Mouse (Mus musculus) kidney, postnatal 14 days (tissue): ENCODE results near the gene Zfp428.

ENCODE experiments used
- DNase-seq: peaks from one replicate; pipeline ENCODE4 v3.0.0; 2022; ENCODE audit warnings: mixed read lengths

Zfp428 gene

GRCm38 (mm10) chr7:24506838-24507725, at the start of gene Zfp428:
Gene Zfp428, plus strand, starts transcription at chr7:24507006.
- DNase-seq = peak; percentile 93

- DNase-seq = no peak
Observed at GRCm38 (mm10) chr7:24457726-24458370, 49.0 kb upstream of the Zfp428 start.

- DNase-seq = no peak
Observed at GRCm38 (mm10) chr7:24459440-24459839, 47.4 kb upstream of the Zfp428 start.

GRCm38 (mm10) chr7:24459843-24460242, 47.0 kb upstream of the Zfp428 start:
- DNase-seq = peak; percentile 16

GRCm38 (mm10) chr7:24461376-24462051, 45.3 kb upstream of the Zfp428 start:
- peak; percentile 85 for DNase-seq

- DNase-seq = peak; percentile 70
Observed at GRCm38 (mm10) chr7:24462388-24463319, 44.2 kb upstream of the Zfp428 start, which contains the start of gene Plaur. Gene Plaur, plus strand, starts transcription at chr7:24462484.

- DNase-seq = no peak
Observed at GRCm38 (mm10) chr7:24466835-24467234, 40.0 kb upstream of the Zfp428 start.

- no peak for DNase-seq
Observed at GRCm38 (mm10) chr7:24467886-24468285, 38.9 kb upstream of the Zfp428 start.

GRCm38 (mm10) chr7:24469126-24469525, 37.7 kb upstream of the Zfp428 start:
- DNase-seq = no peak

- DNase-seq = no peak
Observed at GRCm38 (mm10) chr7:24470356-24470755, 36.5 kb upstream of the Zfp428 start.

GRCm38 (mm10) chr7:24472442-24472841, 34.4 kb upstream of the Zfp428 start:
- no peak for DNase-seq

GRCm38 (mm10) chr7:24472937-24473336, 33.9 kb upstream of the Zfp428 start:
- DNase-seq = no peak

- peak; percentile 61 for DNase-seq
Observed at GRCm38 (mm10) chr7:24473913-24474529, 32.8 kb upstream of the Zfp428 start.

GRCm38 (mm10) chr7:24474811-24475506, 31.8 kb upstream of the Zfp428 start:
- peak; percentile 29 for DNase-seq

GRCm38 (mm10) chr7:24476338-24476737, 30.5 kb upstream of the Zfp428 start:
- no peak for DNase-seq

- DNase-seq = no peak
Observed at GRCm38 (mm10) chr7:24476856-24477255, 29.9 kb upstream of the Zfp428 start.

- no peak for DNase-seq
Observed at GRCm38 (mm10) chr7:24478911-24479310, 27.9 kb upstream of the Zfp428 start.

GRCm38 (mm10) chr7:24479685-24480084, 27.1 kb upstream of the Zfp428 start:
- no peak for DNase-seq

- no peak for DNase-seq
Observed at GRCm38 (mm10) chr7:24480121-24480941, 26.5 kb upstream of the Zfp428 start.

- DNase-seq = no peak
Observed at GRCm38 (mm10) chr7:24480986-24481473, 25.8 kb upstream of the Zfp428 start.
